Mouse (Mus musculus) erythroblast, embryonic 14.5 days (primary cell): ENCODE measurements around the gene Olfr922. TPM values are rescaled to one million over a fixed set of nuclear protein-coding genes. Genes with fewer than 3 reads are reported as not detected.

Experiments
- H3K27me3 ChIP-seq: 2 replicates; pipeline ENCODE4 v1.6.1; 2012; ENCODE audit warnings: inconsistent platforms; ENCODE audit not compliant: control insufficient read depth
- H3K36me3 ChIP-seq: 2 replicates; pipeline ENCODE4 v1.6.1; 2012; ENCODE audit warnings: mild to moderate bottlenecking, inconsistent platforms; ENCODE audit not compliant: control insufficient read depth
- H3K4me1 ChIP-seq: 2 replicates; pipeline ENCODE4 v1.6.1; 2012; ENCODE audit warnings: inconsistent platforms; ENCODE audit not compliant: control insufficient read depth
- H3K4me3 ChIP-seq: replicated peaks from 2 replicates; pipeline ENCODE3; 2012; ENCODE audit warnings: moderate library complexity, mild to moderate bottlenecking, inconsistent platforms
- H3K9me3 ChIP-seq: 2 replicates; pipeline ENCODE4 v1.6.1; 2012; ENCODE audit warnings: low read length, inconsistent platforms, mixed read lengths; ENCODE audit not compliant: control insufficient read depth
- GATA1 ChIP-seq: IDR thresholded peaks from 2 replicates; pipeline ENCODE4 v1.6.1; 2012; ENCODE audit warnings: low read length, inconsistent platforms, mixed read lengths
- TAL1 ChIP-seq: IDR thresholded peaks from 3 replicates; pipeline ENCODE4 v1.6.1; 2012; ENCODE audit warnings: low read length, inconsistent platforms, mixed read lengths
- polyA plus RNA-seq: library from polyadenylated mRNA; stranded (reverse); fragments of >175 nt; gene quantifications from 2 replicates; pipeline ENCODE4 v1.2.3, GENCODE M21; 2012

The Olfr922 gene
- not detected in 2 replicates for polyA plus RNA-seq

- Histone ChIP-seq H3K27me3 (no peaks in the 10 kb centered on the region), H3K36me3 (no peaks in the 10 kb centered on the region), H3K4me3 (no peak within 1 kb of the TSS), H3K9me3 (no peaks in the 10 kb centered on the region), H3K4me1 (no peaks in the 10 kb centered on the region)
- no peak for TF ChIP-seq GATA1
- TF ChIP-seq TAL1, result no peak
Measured at GRCm38 (mm10) chr9:38814314-38814713, at the start of gene Olfr922. Gene Olfr922 (plus strand): TSS chr9:38814614.

DNA sequence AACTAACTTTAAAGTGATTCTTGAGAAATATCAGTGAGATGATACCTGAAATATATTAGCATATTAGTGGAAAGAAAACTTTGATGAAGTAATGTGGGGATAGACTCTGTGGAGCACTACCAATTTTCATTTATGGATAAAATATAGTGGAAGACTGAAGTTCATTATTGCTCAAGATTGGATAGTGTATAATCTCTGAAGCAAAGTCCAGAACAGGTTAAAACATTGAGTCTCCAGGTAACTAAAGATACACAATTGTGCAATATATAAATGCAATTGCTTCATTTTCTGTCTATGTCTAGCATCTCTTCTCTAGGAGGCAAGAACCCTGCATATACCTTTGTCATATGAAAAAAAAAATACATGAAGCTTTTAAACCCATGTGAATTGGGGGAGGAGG lies 41.6 kb upstream of the Olfr922 start, which contains the start of gene Olfr921:
Gene Olfr921, plus strand, starts transcription at position 301 of the 400 bp plus-strand sequence.
- no peak within 1 kb of the TSS for H3K4me3 ChIP-seq
- H3K4me1 ChIP-seq, result no peaks in the 10 kb centered on the region
- H3K9me3 ChIP-seq, result no peaks in the 10 kb centered on the region
- no peaks in the 10 kb centered on the region for H3K27me3 ChIP-seq
- H3K36me3 ChIP-seq, result no peaks in the 10 kb centered on the region
- TF ChIP-seq GATA1 (no peak), TAL1 (no peak)

DNA sequence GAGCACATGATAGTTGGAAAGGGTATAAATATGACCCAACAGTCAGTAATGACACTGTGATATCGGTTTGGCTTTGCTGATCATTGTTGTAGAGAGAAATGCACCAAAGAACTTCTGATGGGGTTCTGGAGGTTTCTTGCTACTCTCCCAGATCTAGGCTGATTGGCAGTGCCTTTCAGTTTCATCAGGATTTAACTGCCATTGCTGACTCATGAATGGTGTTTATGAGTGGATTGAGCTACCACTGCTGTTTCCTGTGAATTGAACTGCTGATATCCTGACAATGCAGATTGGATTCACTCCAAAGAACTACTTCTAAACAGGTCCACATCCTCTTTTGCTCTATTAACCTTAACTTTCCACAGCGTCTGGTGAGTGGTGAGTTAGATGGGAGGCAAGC lies 21.7 kb upstream of the Olfr922 start:
- TF ChIP-seq TAL1 (no peak), GATA1 (no peak)
- Histone ChIP-seq H3K36me3 (no peaks in the 10 kb centered on the region), H3K4me3 (no peak overlapping the region), H3K4me1 (no peaks in the 10 kb centered on the region), H3K27me3 (no peaks in the 10 kb centered on the region), H3K9me3 (no peaks in the 10 kb centered on the region)

DNA sequence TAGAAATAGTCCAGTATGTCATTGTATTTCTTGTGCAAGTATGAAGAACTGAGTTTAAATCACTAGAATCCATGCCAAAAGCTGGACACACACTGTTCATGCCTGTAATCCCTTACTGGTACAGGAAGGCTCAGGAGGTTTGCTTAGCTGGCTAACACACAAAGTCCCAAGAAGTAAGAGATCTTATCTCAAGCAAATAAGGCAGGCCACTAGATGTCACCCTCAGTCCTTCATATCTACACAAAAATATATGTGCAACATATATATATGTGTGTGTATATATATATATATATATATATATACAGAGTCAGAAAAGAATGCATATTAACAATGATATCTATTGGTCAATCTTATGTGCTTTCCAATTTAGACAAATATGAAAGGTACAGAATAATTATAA lies 8.7 kb upstream of the Olfr922 start:
- TF ChIP-seq TAL1 (no peak), GATA1 (no peak)
- no peaks in the 10 kb centered on the region for H3K9me3 ChIP-seq
- no peaks in the 10 kb centered on the region for H3K27me3 ChIP-seq
- no peaks in the 10 kb centered on the region for H3K4me1 ChIP-seq
- H3K4me3 ChIP-seq, result no peak overlapping the region
- no peaks in the 10 kb centered on the region for H3K36me3 ChIP-seq

DNA sequence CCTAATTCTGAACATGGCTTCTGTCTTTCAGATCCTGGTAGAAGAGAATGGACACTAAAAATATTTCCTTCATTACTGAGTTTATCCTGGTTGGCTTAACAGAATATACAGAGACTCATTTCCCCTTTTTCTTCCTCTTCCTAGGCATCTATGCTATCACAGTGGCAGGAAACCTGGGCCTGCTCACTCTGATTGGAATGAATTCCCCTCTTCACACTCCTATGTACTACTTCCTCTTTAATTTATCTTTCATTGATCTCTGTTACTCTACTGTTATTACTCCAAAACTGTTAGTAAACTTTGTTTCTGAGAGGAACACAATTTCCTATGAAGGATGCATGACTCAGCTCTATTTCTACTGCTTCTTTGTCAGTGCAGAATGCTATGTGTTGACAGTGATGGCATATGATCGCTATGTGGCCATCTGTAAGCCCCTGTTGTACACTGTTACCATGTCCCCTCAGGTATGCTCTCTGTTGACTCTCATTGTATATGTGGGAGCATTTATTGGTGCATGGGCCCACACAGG lies 1.1 kb downstream of the Olfr922 start:
- H3K4me3 ChIP-seq, result no peak overlapping the region
- no peaks in the 10 kb centered on the region for H3K36me3 ChIP-seq
- no peaks in the 10 kb centered on the region for H3K27me3 ChIP-seq
- no peaks in the 10 kb centered on the region for H3K9me3 ChIP-seq
- TF ChIP-seq TAL1 (no peak), GATA1 (no peak)
- H3K4me1 ChIP-seq, result no peaks in the 10 kb centered on the region

DNA sequence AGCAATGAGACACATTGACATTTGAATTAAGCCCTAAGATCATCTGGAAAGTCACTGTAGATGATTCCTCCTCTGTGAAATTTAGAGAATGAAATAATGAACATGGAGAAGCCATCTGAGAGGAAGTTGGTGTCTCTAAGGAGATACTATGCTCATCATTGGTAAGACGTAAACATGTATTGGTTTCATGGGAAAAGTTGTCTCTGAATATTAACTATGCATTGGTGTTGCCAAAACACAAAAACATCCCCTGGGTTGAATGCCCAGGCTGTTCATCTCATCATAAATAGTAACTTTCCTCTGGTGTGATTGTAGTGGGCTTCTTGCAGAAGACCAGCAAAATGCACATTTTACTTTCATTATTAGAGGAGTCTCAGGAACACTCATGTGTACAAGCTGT lies 11.8 kb downstream of the Olfr922 start, which contains the start of gene Olfr923:
Gene Olfr923, plus strand, starts transcription at position 301 of the 400 bp plus-strand sequence.
- no peak for TF ChIP-seq TAL1
- TF ChIP-seq GATA1, result no peak
- H3K9me3 ChIP-seq, result no peaks in the 10 kb centered on the region

GRCm38 (mm10) chr9:38833027-38833426 lies 18.6 kb downstream of the Olfr922 start:
- peaks cover 3% of the 10 kb centered on the region; the same call in 1 of the 2 replicates for H3K9me3 ChIP-seq
- H3K4me1 ChIP-seq, result no peaks in the 10 kb centered on the region
- no peaks in the 10 kb centered on the region for H3K36me3 ChIP-seq
- TF ChIP-seq GATA1 (no peak), TAL1 (no peak)
- no peak overlapping the region for H3K4me3 ChIP-seq
- H3K27me3 ChIP-seq, result no peaks in the 10 kb centered on the region

More for the DNA sequence above, 11.8 kb downstream of the Olfr922 start, which contains the start of gene Olfr923:
- no peak within 1 kb of the TSS for H3K4me3 ChIP-seq
- no peaks in the 10 kb centered on the region for H3K36me3 ChIP-seq
- H3K27me3 ChIP-seq, result no peaks in the 10 kb centered on the region
- no peaks in the 10 kb centered on the region for H3K4me1 ChIP-seq

GRCm38 (mm10) chr9:38844149-38844548 lies 29.7 kb downstream of the Olfr922 start, which contains the start of gene Olfr924:
Gene Olfr924 (plus strand): TSS chr9:38844449.
- no peaks in the 10 kb centered on the region for H3K27me3 ChIP-seq
- H3K36me3 ChIP-seq, result no peaks in the 10 kb centered on the region
- no peaks in the 10 kb centered on the region for H3K9me3 ChIP-seq
- no peak for TF ChIP-seq TAL1
- no peak for TF ChIP-seq GATA1
- H3K4me1 ChIP-seq, result no peaks in the 10 kb centered on the region
- no peak within 1 kb of the TSS for H3K4me3 ChIP-seq

- H3K4me1 ChIP-seq, result no peaks in the 10 kb centered on the region
- no peaks in the 10 kb centered on the region for H3K9me3 ChIP-seq
- H3K36me3 ChIP-seq, result no peaks in the 10 kb centered on the region
- no peaks in the 10 kb centered on the region for H3K27me3 ChIP-seq
- H3K4me3 ChIP-seq, result no peak within 1 kb of the TSS
- TF ChIP-seq GATA1 (no peak), TAL1 (no peak)
Measured at GRCm38 (mm10) chr9:38854760-38855159, 40.3 kb downstream of the Olfr922 start, which contains the start of gene Olfr26. Gene Olfr26 (plus strand): TSS chr9:38855060.

Other genes starting within 250 kb of the Olfr922 start
- 0.01 TPM in 1 of 2 replicates, not detected in the other for gene Olfr912, start 234.4 kb upstream of the Olfr922 start, polyA plus RNA-seq
- gene Olfr913, start 221.9 kb upstream of the Olfr922 start, polyA plus RNA-seq, result not detected in 2 replicates
- gene Olfr914, start 209.5 kb upstream of the Olfr922 start, polyA plus RNA-seq, result not detected in 2 replicates
- not detected in 2 replicates for gene Olfr916, start 154.7 kb upstream of the Olfr922 start, polyA plus RNA-seq
- gene Olfr917, start 148.8 kb upstream of the Olfr922 start, polyA plus RNA-seq, result not detected in 2 replicates
- gene Olfr918, start 140.0 kb upstream of the Olfr922 start, polyA plus RNA-seq, result not detected in 2 replicates
- not detected in 2 replicates for gene Olfr919, start 110.9 kb upstream of the Olfr922 start, polyA plus RNA-seq
- gene Vwa5a, start 96.3 kb upstream of the Olfr922 start, polyA plus RNA-seq, result 0.02 and 0.08 TPM in 2 replicates
- gene Olfr920, start 62.3 kb upstream of the Olfr922 start, polyA plus RNA-seq, result not detected in 2 replicates
- gene Olfr921, start 41.5 kb upstream of the Olfr922 start, polyA plus RNA-seq, result not detected in 2 replicates
- gene Olfr923, start 11.9 kb downstream of the Olfr922 start, polyA plus RNA-seq, result 0.04 TPM in 1 of 2 replicates, not detected in the other
- not detected in 2 replicates for gene Olfr924, start 29.8 kb downstream of the Olfr922 start, polyA plus RNA-seq
- not detected in 2 replicates for gene Olfr26, start 40.4 kb downstream of the Olfr922 start, polyA plus RNA-seq
- not detected in 2 replicates for gene Olfr926, start 62.5 kb downstream of the Olfr922 start, polyA plus RNA-seq
- gene Olfr930, start 115.2 kb downstream of the Olfr922 start, polyA plus RNA-seq, result not detected in 2 replicates
- gene Olfr933, start 157.7 kb downstream of the Olfr922 start, polyA plus RNA-seq, result not detected in 2 replicates
- not detected in 2 replicates for gene Olfr934, start 173.7 kb downstream of the Olfr922 start, polyA plus RNA-seq
- gene Olfr935, start 185.1 kb downstream of the Olfr922 start, polyA plus RNA-seq, result not detected in 2 replicates
- 0.02 TPM in 1 of 2 replicates, not detected in the other for gene Olfr146, start 208.8 kb downstream of the Olfr922 start, polyA plus RNA-seq